Mouse (Mus musculus): ENCODE results near the gene Mgat3.

DNA sequence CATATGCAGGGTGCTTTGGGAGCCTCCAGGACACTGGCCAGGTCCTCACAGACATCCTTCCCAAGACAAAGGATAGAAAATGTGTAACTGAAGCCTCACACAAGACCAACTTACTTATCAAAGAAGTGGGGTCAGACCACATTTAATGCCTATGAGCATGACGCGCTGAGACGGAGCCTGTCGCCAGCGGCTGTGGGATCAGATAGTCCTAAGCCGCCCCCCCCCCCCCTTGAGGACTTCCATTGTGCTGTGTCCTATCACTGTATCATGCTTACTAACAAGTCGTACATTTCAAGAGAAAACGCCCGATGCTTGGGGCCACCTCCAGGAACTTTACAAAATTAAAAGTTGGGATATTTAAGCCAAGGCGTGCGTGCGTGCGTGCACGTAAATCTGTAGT is 26.4 kb upstream of the Mgat3 start:
- TF ChIP-seq CTCF (IDR thresholded peaks at IDR 0.05; ENCODE audit: insufficient read depth, low read length) (no peak), POLR2A (IDR thresholded peaks at IDR 0.05; ENCODE audit: borderline replicate concordance, extremely low read depth, low read depth, low read length) (no peak)
